Mouse (Mus musculus) liver, adult 2 months (tissue): ENCODE data around the gene Cog5. TPM values are rescaled to one million over a fixed set of nuclear protein-coding genes. Genes with fewer than 3 reads are reported as not detected.
A peak's percentile ranks its signal among the peaks of the same experiment; 100 is the strongest.

Source experiments
- DNase-seq: peaks from one replicate; pipeline ENCODE4 v3.0.0-alpha.2; 2011; ENCODE audit warnings: low read depth, low spot score; ENCODE audit errors: extremely low read depth
- H3K27ac ChIP-seq: fragments of 200-500 bp; replicated peaks from 2 replicates; pipeline ENCODE4 v1.5.1; 2012; ENCODE audit warnings: low read depth, mild to moderate bottlenecking, control low read depth, inconsistent platforms, low read length; ENCODE audit not compliant: insufficient read depth
- H3K27me3 ChIP-seq: fragments of 200-500 bp; 2 replicates; pipeline ENCODE4 v1.6.1; 2012; ENCODE audit warnings: mild to moderate bottlenecking, moderate library complexity, low read length, inconsistent platforms; ENCODE audit not compliant: control insufficient read depth, insufficient read depth
- H3K36me3 ChIP-seq: fragments of 200-500 bp; 2 replicates; pipeline ENCODE4 v1.6.1; 2012; ENCODE audit warnings: low read length, inconsistent platforms; ENCODE audit not compliant: control insufficient read depth, insufficient read depth
- H3K4me1 ChIP-seq: fragments of 200-500 bp; 2 replicates; pipeline ENCODE4 v1.6.1; 2011; ENCODE audit warnings: low read length; ENCODE audit not compliant: control insufficient read depth, insufficient read depth
- H3K4me3 ChIP-seq: fragments of 200-500 bp; 2 replicates; pipeline ENCODE4 v1.5.1; 2011; ENCODE audit warnings: low read depth, mild to moderate bottlenecking, control low read depth, low read length, moderate library complexity; ENCODE audit not compliant: insufficient read depth
- H3K79me2 ChIP-seq: fragments of 200-500 bp; 2 replicates; pipeline ENCODE4 v1.6.1; 2012; ENCODE audit warnings: inconsistent platforms, mild to moderate bottlenecking, low read length, moderate library complexity; ENCODE audit not compliant: control insufficient read depth, insufficient read depth
- H3K9ac ChIP-seq: fragments of 200-500 bp; 2 replicates; pipeline ENCODE4 v1.6.1; 2012; ENCODE audit warnings: low read depth, mild to moderate bottlenecking, control low read depth, inconsistent platforms, low read length
- CTCF ChIP-seq: fragments of 200-500 bp; IDR thresholded peaks from 2 replicates; pipeline ENCODE4 v1.5.1; 2011; ENCODE audit warnings: low read depth, low read length, control low read depth
- POLR2A ChIP-seq: fragments of 200-500 bp; IDR thresholded peaks from 2 replicates; pipeline ENCODE4 v1.6.1; 2011; ENCODE audit warnings: low read length, control low read depth; ENCODE audit not compliant: insufficient read depth; ENCODE audit errors: extremely low read depth
- WGBS: fragments of 180-500 bp; shearing (Covaris S2); methylation state at CpG from one replicate; pipeline ENCODE4 v1.1.7; 2018; 5-methylcytosine and 5-hydroxymethylcytosine counted together
- polyA plus RNA-seq: library from polyadenylated mRNA; depleted of rRNA; stranded (reverse); fragments of >200 nt; gene quantifications from 2 replicates; pipeline ENCODE4 v1.2.3, GENCODE M21; 2012
- total RNA-seq: library from RNA; depleted of rRNA; stranded (reverse); fragments of >200 nt; gene quantifications from 2 replicates; pipeline ENCODE4 v1.2.3, GENCODE M21; 2014

Gene Cog5
- total and polyA plus RNA-seq, 2 experiments, result 7.6 to 33.5 TPM

DNA sequence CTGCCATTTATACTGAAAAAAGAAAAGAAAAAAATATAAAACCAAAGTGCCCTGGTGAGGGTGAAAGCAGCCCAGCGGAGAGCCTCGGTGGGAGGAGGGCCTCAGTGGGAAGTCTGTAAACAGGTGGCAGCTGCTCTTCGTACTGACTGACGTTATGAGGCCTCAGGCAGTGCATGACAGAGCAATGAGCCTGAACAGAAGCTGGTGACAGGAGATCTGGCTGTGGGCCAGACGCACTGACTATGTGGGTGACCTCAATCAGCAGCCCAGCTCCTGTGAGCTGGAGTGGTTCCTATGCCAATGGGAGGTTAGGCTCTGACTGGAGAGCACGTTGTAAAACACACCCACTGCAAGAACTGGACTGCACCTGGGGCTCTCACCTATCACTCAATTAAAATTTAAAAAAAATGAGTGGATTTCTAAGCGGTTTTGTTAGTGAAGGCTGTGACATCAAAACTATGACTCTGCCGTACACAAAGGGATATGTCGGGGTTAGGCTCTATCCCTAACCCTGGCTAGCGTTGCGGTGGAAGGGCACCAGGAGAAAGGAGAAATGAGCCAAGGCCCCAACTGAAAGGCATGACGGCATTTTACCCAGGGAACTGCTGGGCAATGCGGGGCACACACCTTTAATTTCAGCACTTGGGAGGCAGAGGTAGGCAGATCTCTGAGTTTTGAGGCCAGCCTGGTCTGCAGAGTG, 319.0 kb downstream of the Cog5 start:
- no peak for TF ChIP-seq CTCF
- TF ChIP-seq POLR2A, result no peak
- Histone ChIP-seq H3K9ac (no peak overlapping the region), H3K79me2 (no peaks in the 10 kb centered on the region), H3K36me3 (no peaks in the 10 kb centered on the region), H3K4me1 (no peaks in the 10 kb centered on the region), H3K4me3 (no peak overlapping the region), H3K27me3 (no peaks in the 10 kb centered on the region), H3K27ac (no peak overlapping the region)
- WGBS, result 60% methylated on average over 13 of the region's 13 CpGs
- DNase-seq, result peak; percentile 53

DNA sequence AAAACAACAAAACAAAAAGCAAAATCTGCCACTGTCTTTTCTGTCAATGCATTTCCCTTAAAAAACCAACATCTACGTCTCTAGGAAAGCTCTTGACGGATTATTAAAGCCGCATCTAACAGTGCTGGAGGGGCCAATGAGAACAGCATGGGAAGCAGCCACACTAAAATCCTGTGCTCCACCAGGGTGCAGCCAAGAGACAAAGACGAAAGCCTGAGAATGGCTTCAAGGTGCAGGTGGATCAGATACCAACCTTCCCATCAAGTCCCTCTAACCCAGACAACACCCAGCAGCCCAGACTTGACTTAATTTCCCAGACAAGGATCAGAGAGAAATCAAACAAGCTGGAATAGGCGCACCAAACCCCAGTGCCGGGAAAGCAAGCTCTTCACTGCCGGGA, 321.9 kb downstream of the Cog5 start:
- 57% methylated on average over 7 of the region's 7 CpGs for WGBS
- no peaks in the 10 kb centered on the region for H3K36me3 ChIP-seq
- H3K9ac ChIP-seq, result no peak overlapping the region
- H3K27me3 ChIP-seq, result no peaks in the 10 kb centered on the region
- DNase-seq, result no peak
- H3K27ac ChIP-seq, result no peak overlapping the region
- H3K4me1 ChIP-seq, result no peaks in the 10 kb centered on the region
- H3K79me2 ChIP-seq, result no peaks in the 10 kb centered on the region
- TF ChIP-seq POLR2A (no peak), CTCF (peak; percentile 15; the same call in 1 of the 2 replicates)
- no peak overlapping the region for H3K4me3 ChIP-seq

DNA sequence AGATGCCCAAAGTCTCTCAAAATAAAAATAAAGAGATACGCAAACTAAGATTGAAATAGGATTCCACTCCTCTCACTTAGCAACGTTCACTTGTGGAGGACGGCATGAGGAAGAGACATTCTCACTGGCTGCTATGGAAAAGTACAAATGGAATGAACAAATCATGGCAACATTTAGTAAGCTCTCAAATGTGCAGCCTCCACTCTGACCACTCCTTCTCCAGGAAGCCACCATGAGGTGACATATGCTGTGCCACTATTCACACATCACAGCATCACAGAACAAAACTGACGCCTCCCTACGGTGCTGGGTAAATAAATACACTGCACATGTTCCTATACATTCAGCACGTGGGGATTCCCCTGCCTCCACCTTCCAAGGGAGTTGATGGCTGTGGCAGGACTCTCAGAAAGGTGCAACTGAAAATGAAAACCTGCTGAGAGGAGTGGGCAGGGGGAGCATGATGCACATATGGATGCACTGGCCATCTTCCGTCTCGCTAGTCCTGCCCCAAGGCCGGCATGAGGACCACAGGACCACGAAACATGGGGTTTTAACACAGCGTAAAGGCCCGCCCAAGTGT, 323.0 kb downstream of the Cog5 start:
- Histone ChIP-seq H3K27me3 (no peaks in the 10 kb centered on the region), H3K79me2 (no peaks in the 10 kb centered on the region), H3K36me3 (no peaks in the 10 kb centered on the region), H3K4me3 (no peak overlapping the region), H3K27ac (no peak overlapping the region), H3K9ac (no peak overlapping the region), H3K4me1 (no peaks in the 10 kb centered on the region)
- no peak for DNase-seq
- no peak for TF ChIP-seq CTCF
- no peak for TF ChIP-seq POLR2A
- WGBS, result 81% methylated on average over 12 of the region's 12 CpGs

DNA sequence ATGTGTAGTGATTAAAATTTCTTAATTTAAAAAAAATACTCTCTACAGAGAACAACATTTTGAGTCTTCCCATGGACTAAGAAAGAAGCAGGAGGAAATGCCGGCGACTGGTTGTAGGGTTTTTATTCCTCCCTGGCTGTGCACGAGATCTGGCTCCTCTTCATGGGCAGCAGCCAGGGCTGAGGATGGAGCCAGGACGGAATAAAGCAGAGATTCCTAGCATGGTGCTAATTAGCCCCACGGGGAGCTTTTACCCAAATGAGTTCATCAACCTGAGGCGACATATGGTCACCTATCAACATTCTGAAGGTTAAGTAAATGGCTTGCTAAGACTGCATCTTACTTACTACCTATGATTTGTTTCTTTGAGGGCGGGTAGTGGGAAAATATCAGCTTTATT, 328.6 kb downstream of the Cog5 start:
- Histone ChIP-seq H3K9ac (no peak overlapping the region), H3K27ac (no peak overlapping the region), H3K4me1 (no peaks in the 10 kb centered on the region), H3K79me2 (no peaks in the 10 kb centered on the region), H3K4me3 (no peak overlapping the region), H3K36me3 (no peaks in the 10 kb centered on the region), H3K27me3 (no peaks in the 10 kb centered on the region)
- DNase-seq, result no peak
- TF ChIP-seq CTCF (no peak), POLR2A (no peak)
- 79% methylated on average over 7 of the region's 7 CpGs for WGBS

DNA sequence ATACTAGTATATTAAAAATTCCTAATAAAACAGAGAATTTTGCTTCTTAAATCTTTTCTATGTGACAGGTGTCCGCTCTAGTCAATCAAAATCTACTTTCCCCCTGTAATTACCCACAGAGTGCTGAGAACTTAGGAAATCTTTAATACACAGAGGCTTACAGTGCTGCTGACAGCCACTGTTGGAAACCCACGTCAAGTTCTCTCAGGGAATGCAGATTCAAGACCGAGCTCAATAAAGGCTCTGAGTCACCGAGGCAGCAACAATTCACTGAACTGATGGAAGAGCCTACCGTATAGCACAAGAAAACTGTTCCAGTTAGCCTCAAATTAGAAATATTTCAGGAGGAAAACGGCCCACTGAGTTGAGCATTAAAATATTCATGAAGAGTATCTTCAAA, 329.1 kb downstream of the Cog5 start:
- whole genome bisulfite sequencing, result 89% methylated on average over 6 of the region's 6 CpGs
- Histone ChIP-seq H3K4me3 (no peak overlapping the region), H3K36me3 (no peaks in the 10 kb centered on the region), H3K27ac (no peak overlapping the region), H3K79me2 (no peaks in the 10 kb centered on the region), H3K9ac (no peak overlapping the region), H3K4me1 (no peaks in the 10 kb centered on the region), H3K27me3 (no peaks in the 10 kb centered on the region)
- no peak for DNase-seq
- TF ChIP-seq POLR2A (no peak), CTCF (no peak)

DNA sequence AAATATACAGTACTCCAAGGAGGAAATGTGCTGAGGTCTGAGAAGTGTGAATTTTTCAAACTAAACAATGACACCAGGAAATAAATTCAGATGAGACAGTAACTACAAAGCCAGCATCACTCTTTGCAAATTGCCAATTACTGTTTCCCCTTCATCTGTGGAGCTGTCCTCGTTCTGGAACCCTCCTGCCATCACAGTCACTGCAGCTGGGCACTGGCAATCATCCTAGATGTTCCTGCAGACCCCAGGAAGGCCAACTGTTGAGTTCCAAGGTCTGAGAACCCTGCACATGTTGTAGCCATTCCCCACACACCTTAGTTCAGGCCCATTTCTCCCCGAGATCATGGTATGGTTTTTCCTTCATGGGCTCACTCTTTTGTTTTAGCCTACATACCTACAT, 329.5 kb downstream of the Cog5 start:
- Histone ChIP-seq H3K79me2 (no peaks in the 10 kb centered on the region), H3K36me3 (no peaks in the 10 kb centered on the region), H3K4me1 (no peaks in the 10 kb centered on the region), H3K27me3 (no peaks in the 10 kb centered on the region), H3K9ac (no peak overlapping the region), H3K27ac (no peak overlapping the region), H3K4me3 (no peak overlapping the region)
- TF ChIP-seq CTCF (no peak), POLR2A (no peak)
- DNase-seq, result no peak
- 67% methylated on average over 2 of the region's 2 CpGs for WGBS
